Mouse (Mus musculus): ENCODE results near the gene Nr6a1.

Gene Nr6a1

GRCm38 (mm10) chr2:38937396-38937795 lies 9.9 kb upstream of the Nr6a1 start:
- in situ Hi-C loops (cut with MboI, MseI) = no loop called here

GRCm38 (mm10) chr2:38936721-38937378 lies 9.4 kb upstream of the Nr6a1 start:
- in situ Hi-C loops (cut with MboI, MseI) = no loop called here

- in situ Hi-C loops (cut with MboI, MseI) = loop anchor here (5.0 kb wide), 1 partner anchor 62 kb away; the partner anchor contains the start of gene Wdr38 (in 2 of the 2)
Observed at GRCm38 (mm10) chr2:38934936-38935335, 7.4 kb upstream of the Nr6a1 start.

GRCm38 (mm10) chr2:38933931-38934330 lies 6.4 kb upstream of the Nr6a1 start:
- in situ Hi-C loops (cut with MboI, MseI) = loop anchor here (5.0 kb wide), 1 partner anchor 63 kb away; the partner anchor contains the start of gene Wdr38 (in 2 of the 2)

GRCm38 (mm10) chr2:38931851-38932667 lies 4.6 kb upstream of the Nr6a1 start, which contains the start of gene Olfml2a:
Gene Olfml2a, plus strand, starts transcription at chr2:38931978.
- in situ Hi-C loops (cut with MboI, MseI) = loop anchor here (5.0 kb wide), 1 partner anchor 65 kb away; the partner anchor contains the start of gene Wdr38 (in 2 of the 2)

GRCm38 (mm10) chr2:38930269-38930668 lies 2.8 kb upstream of the Nr6a1 start:
- in situ Hi-C loops (cut with MboI, MseI) = loop anchor here (5.0 kb wide), 1 partner anchor 67 kb away; the partner anchor contains the start of gene Wdr38 (in 2 of the 2)

- in situ Hi-C loops (cut with MboI, MseI) = no loop called here
Observed at GRCm38 (mm10) chr2:38926145-38926891, 1.2 kb downstream of the Nr6a1 start.

- in situ Hi-C loops (cut with MboI, MseI) = no loop called here
Observed at GRCm38 (mm10) chr2:38925171-38926080, 2.1 kb downstream of the Nr6a1 start.

- in situ Hi-C loops (cut with MboI, MseI) = no loop called here
Observed at GRCm38 (mm10) chr2:38924571-38924970, 2.9 kb downstream of the Nr6a1 start.

- in situ Hi-C loops (cut with MboI, MseI) = no loop called here
Observed at GRCm38 (mm10) chr2:38923911-38924310, 3.6 kb downstream of the Nr6a1 start.

GRCm38 (mm10) chr2:38923471-38923870 lies 4.0 kb downstream of the Nr6a1 start:
- in situ Hi-C loops (cut with MboI, MseI) = no loop called here

- in situ Hi-C loops (cut with MboI, MseI) = no loop called here
Observed at GRCm38 (mm10) chr2:38921374-38921773, 6.1 kb downstream of the Nr6a1 start.

- in situ Hi-C loops (cut with MboI, MseI) = no loop called here
Observed at GRCm38 (mm10) chr2:38916947-38917691, 10.4 kb downstream of the Nr6a1 start.

GRCm38 (mm10) chr2:38914965-38915364 lies 12.5 kb downstream of the Nr6a1 start:
- in situ Hi-C loops (cut with MboI, MseI) = no loop called here

- in situ Hi-C loops (cut with MboI, MseI) = no loop called here
Observed at GRCm38 (mm10) chr2:38914517-38914916, 13.0 kb downstream of the Nr6a1 start.

GRCm38 (mm10) chr2:38908604-38909003 lies 18.9 kb downstream of the Nr6a1 start:
- in situ Hi-C loops (cut with MboI, MseI) = no loop called here

- in situ Hi-C loops (cut with MboI, MseI) = no loop called here
Observed at GRCm38 (mm10) chr2:38906097-38906496, 21.4 kb downstream of the Nr6a1 start.

GRCm38 (mm10) chr2:38904290-38904689 lies 23.2 kb downstream of the Nr6a1 start:
- in situ Hi-C loops (cut with MboI, MseI) = no loop called here

- in situ Hi-C loops (cut with MboI, MseI) = no loop called here
Observed at GRCm38 (mm10) chr2:38902866-38903265, 24.6 kb downstream of the Nr6a1 start.
